Mouse (Mus musculus) lung, embryonic 16.5 days (tissue): ENCODE results near the gene Gfm2. TPM values are rescaled to one million over a fixed set of nuclear protein-coding genes. Genes with fewer than 3 reads are reported as not detected.

Source experiments
- ATAC-seq: fragments of 200-750 bp; cut with Nextera tagmentation; 2 replicates; pipeline ENCODE4 v1.8.0; 2017; ENCODE audit warnings: low read depth, mild to moderate bottlenecking, moderate library complexity
- H3K27ac ChIP-seq: fragments of 300-500 bp; sonication (generic); 2 replicates; pipeline ENCODE4 v1.5.1; 2014; ENCODE audit warnings: mild to moderate bottlenecking, control low read depth, low read length
- H3K27me3 ChIP-seq: fragments of 300-500 bp; sonication (generic); 2 replicates; pipeline ENCODE4 v1.6.1; 2014; ENCODE audit warnings: low read depth, low read length, mixed read lengths; ENCODE audit not compliant: control insufficient read depth, insufficient read depth
- H3K36me3 ChIP-seq: fragments of 300-500 bp; sonication (generic); 2 replicates; pipeline ENCODE4 v1.6.1; 2014; ENCODE audit warnings: low read length; ENCODE audit not compliant: control insufficient read depth, insufficient read depth
- H3K4me1 ChIP-seq: fragments of 300-500 bp; sonication (generic); replicated peaks from 2 replicates; pipeline ENCODE4 v1.6.1; 2014; ENCODE audit warnings: low read length, mixed read lengths; ENCODE audit not compliant: control insufficient read depth, insufficient read depth
- H3K4me2 ChIP-seq: fragments of 300-500 bp; sonication (generic); 2 replicates; pipeline ENCODE4 v1.6.1; 2014; ENCODE audit warnings: low read depth, low read length, control low read depth
- H3K4me3 ChIP-seq: fragments of 300-500 bp; sonication (generic); 2 replicates; pipeline ENCODE4 v1.5.1; 2014; ENCODE audit warnings: mild to moderate bottlenecking, low read length, control low read depth
- H3K9ac ChIP-seq: fragments of 300-500 bp; sonication (generic); 2 replicates; pipeline ENCODE4 v1.6.1; 2014; ENCODE audit warnings: low read length, control low read depth
- H3K9me3 ChIP-seq: fragments of 300-500 bp; sonication (generic); 2 replicates; pipeline ENCODE4 v1.6.1; 2016; ENCODE audit warnings: low read length; ENCODE audit not compliant: control insufficient read depth
- WGBS: fragments of 180-500 bp; shearing (Covaris S2); extraction: QIAGEN DNeasy Blood & Tissue Kit; methylation state at CpG from one replicate; pipeline ENCODE4 v1.1.7; 2014; 5-methylcytosine and 5-hydroxymethylcytosine counted together
- polyA plus RNA-seq: library from polyadenylated mRNA; unstranded; fragments of >200 nt; fragmentation: Nextera tagmentation; extraction: Ambion mirVana; gene quantifications from 2 replicates; pipeline ENCODE4 v1.2.1, GENCODE M21; 2015

Gene Gfm2
- polyA plus RNA-seq, 1 experiment from 2014 or later = 26.6 TPM

DNA sequence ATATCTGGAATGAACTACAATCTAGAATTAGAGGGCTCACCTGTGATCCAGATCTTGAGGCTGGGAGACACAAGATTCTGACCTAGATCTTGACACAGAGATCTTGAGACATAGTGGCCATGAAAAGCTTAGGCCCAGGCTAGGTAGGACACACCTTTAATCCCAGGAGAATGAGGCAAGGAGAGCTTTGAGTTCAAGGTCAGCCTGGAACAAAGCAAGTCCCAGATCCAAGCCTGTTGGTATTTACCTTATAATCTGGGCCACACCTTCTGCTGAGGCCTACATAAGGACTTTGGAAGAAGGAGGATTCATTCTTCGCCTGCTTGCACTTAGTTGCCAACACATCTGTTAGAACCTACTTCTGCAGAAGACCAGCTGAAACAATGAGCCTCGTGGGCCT is 61.4 kb downstream of the Gfm2 start:
- no peak overlapping the region for H3K9ac ChIP-seq
- ATAC-seq = no peak
- H3K4me1 ChIP-seq = 0 out of 2 replicates have a peak, but pooled peaks cover 2% of the 10 kb centered on the region
- WGBS = 70% methylated on average over 2 of the region's 2 CpGs
- no peak overlapping the region for H3K4me3 ChIP-seq
- no peaks in the 10 kb centered on the region for H3K36me3 ChIP-seq
- H3K27ac ChIP-seq = no peak overlapping the region
- H3K9me3 ChIP-seq = no peaks in the 10 kb centered on the region
- H3K4me2 ChIP-seq = no peak overlapping the region
- H3K27me3 ChIP-seq = no peaks in the 10 kb centered on the region

DNA sequence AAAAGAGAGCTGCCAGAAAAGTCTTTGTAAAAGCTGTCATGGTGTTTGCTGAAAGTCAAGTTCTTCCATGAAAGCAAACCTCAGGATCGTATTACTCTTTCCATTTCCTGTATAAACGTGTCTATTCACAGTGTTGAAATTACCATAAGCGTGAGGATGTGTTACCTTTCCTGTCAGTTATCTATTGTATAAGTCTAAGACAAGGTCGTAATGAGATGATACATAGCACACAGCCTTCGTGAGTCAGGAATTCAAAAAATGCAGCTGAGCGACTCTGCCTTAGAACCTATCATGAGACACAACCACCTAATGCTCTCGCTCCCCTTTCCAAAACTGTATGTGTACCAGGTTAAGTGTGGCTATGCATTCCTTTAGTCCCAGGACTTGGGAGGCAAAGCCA is 63.3 kb downstream of the Gfm2 start:
- no peaks in the 10 kb centered on the region for H3K36me3 ChIP-seq
- H3K4me1 ChIP-seq = peaks cover 9% of the 10 kb centered on the region; the same call in 1 of the 2 replicates
- H3K9ac ChIP-seq = no peak overlapping the region
- no peaks in the 10 kb centered on the region for H3K9me3 ChIP-seq
- H3K27me3 ChIP-seq = no peaks in the 10 kb centered on the region
- ATAC-seq = no peak
- no peak overlapping the region for H3K27ac ChIP-seq
- H3K4me2 ChIP-seq = no peak overlapping the region
- H3K4me3 ChIP-seq = no peak overlapping the region
- WGBS = 26% methylated on average over 7 of the region's 7 CpGs

DNA sequence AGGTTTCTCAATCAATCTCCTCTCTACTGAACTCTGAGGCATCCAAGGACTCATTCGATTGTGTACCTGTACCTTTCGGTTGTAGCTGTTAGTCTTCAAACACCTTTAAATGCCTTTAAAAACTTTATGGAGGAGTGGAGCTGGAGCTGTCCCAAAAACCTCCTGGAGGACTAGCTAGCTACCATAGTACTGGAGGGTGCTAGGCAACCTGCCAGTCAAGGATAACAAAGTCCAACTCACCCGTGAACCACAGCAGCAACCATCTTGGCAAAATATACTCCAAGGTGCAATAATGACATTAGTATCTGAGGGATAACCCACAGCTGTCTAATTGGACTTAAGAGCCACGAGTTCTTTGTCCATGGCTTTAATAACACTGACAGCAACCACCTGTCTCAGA is 64.2 kb downstream of the Gfm2 start:
- 67% methylated on average over 4 of the region's 4 CpGs for WGBS
- Histone ChIP-seq H3K4me2 (no peak overlapping the region), H3K4me3 (no peak overlapping the region)

DNA sequence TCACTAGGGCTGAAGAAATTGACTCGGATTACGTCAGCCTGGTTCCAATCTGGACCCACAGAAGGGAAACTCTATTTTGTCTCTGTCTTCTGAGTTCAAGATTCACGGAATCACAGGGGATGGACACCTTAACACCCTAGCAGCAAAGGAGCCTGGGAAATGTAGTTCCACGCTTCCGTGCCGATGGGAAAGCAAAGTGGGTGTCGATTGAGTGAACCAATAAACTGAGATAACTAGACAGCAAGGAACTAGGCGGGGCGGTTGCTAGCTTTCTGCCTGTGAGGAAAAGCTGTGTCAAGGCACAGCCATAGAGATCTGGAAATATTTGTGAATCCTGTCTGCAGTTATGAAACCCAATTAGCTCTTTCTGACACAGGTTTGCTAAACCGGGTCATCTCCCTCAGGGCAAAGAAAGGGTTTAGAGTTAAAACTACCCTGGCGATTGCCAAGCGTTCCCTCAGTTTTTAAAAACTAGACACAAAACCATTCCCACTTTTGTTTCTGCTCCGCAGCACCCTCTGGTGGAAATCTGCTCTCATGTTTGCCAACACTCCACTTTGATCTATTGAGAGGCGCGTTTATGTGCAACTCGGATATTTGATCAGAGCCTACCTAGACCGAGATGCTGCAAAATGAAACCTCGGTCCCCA is 67.4 kb downstream of the Gfm2 start:
- peak overlapping the region; percentile 77 for H3K27ac ChIP-seq
- H3K9me3 ChIP-seq = peaks cover under 1% of the 10 kb centered on the region; the same call in 1 of the 2 replicates
- H3K9ac ChIP-seq = peak overlapping the region; percentile 60
- H3K36me3 ChIP-seq = no peaks in the 10 kb centered on the region
- H3K4me2 ChIP-seq = peak overlapping the region; percentile 69
- peak; percentile 83 for ATAC-seq
- 6% methylated on average over 18 of the region's 18 CpGs for WGBS
- H3K4me1 ChIP-seq = peaks cover 6% of the 10 kb centered on the region; the same call in 1 of the 2 replicates
- H3K27me3 ChIP-seq = no peaks in the 10 kb centered on the region
- H3K4me3 ChIP-seq = peak overlapping the region; percentile 52

More for the DNA sequence above, 64.2 kb downstream of the Gfm2 start:
- Histone ChIP-seq H3K9ac (no peak overlapping the region), H3K9me3 (no peaks in the 10 kb centered on the region), H3K4me1 (peaks cover 9% of the 10 kb centered on the region; the same call in 1 of the 2 replicates), H3K36me3 (no peaks in the 10 kb centered on the region), H3K27me3 (no peaks in the 10 kb centered on the region), H3K27ac (no peak overlapping the region)
- no peak for ATAC-seq

DNA sequence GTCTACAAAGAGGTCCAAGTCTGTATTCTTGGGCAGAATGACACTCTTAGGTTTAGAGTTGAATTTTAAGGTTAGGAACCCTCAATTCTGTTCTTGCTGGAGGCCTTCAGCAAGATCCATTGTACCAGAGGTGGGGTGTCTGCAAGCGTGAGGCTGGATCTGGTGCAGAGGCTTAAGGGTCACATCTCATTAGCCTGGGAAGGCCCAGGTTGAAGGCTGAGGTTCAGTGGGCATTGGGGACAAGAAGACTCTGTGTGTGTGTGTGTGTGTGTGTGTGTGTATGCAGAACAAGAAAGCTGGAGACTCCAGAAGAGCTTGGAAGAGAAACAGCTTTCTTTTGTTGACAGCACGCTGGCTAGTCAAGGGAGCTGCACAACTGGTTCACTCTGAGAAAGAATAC is 68.3 kb downstream of the Gfm2 start:
- 84% methylated on average over 2 of the region's 2 CpGs for WGBS
- Histone ChIP-seq H3K4me2 (no peak overlapping the region), H3K27ac (no peak overlapping the region), H3K4me3 (no peak overlapping the region), H3K36me3 (no peaks in the 10 kb centered on the region), H3K4me1 (peaks cover 6% of the 10 kb centered on the region; the same call in 1 of the 2 replicates), H3K27me3 (no peaks in the 10 kb centered on the region), H3K9me3 (peaks cover 3% of the 10 kb centered on the region; the same call in 1 of the 2 replicates), H3K9ac (no peak overlapping the region)
- no peak for ATAC-seq

DNA sequence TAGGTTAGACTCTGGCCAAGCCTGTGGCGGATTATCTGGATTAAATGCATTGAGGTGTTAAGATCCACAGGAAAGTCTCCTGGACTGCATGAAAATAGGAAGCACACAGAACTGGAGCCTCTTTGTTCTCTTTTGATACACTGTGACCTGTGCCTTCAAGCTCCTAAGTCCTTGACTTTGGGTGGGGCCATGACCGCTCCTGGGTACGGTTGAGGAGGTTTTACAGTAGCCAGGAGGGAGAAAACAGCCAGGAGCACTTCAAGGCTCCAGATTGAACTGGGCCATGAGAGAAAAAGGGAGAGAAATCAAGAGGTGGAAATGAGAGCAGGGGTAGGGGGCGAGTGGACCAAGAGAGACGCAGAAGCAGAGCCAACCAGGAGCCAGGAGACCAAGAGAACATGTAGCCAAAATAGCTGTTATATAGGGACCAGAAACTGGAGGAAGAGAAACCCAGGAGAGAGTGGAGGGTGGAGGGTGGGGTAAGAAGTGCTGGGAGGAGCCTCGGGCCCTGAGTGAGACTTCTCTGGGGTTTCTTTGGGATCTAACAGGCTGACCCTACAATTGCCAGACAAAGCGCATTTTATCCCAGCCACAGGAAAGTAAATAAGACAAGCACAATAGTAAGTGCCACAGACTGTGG is 69.9 kb downstream of the Gfm2 start:
- WGBS = 68% methylated on average over 7 of the region's 7 CpGs
- no peak overlapping the region for H3K27ac ChIP-seq
- ATAC-seq = no peak
- H3K4me2 ChIP-seq = no peak overlapping the region
- H3K4me3 ChIP-seq = no peak overlapping the region
- H3K9ac ChIP-seq = no peak overlapping the region
- peaks cover 3% of the 10 kb centered on the region; the same call in 1 of the 2 replicates for H3K9me3 ChIP-seq
- H3K27me3 ChIP-seq = no peaks in the 10 kb centered on the region
- peaks cover 6% of the 10 kb centered on the region; the same call in 1 of the 2 replicates for H3K4me1 ChIP-seq
- no peaks in the 10 kb centered on the region for H3K36me3 ChIP-seq

DNA sequence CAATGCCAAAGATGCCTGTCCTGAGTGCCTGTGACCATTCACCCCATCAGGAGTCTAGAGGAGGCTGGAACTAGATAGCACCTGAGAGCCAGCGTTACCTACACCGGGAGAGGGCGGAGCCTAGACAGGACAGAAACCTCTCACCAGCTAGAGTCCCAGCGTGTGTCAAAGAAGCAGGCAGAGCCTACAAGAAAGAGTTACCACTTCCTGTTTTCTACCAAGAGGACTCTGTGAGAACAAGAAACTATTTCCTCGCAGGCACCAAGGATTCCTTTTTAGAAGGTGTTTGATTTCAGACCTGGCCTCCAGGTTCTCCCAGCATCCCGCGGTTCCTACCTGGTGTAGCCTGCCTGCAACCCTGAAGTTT is 70.4 kb downstream of the Gfm2 start:
- 37% methylated on average over 7 of the region's 7 CpGs for WGBS
- no peak overlapping the region for H3K4me2 ChIP-seq
- no peak for ATAC-seq
- no peaks in the 10 kb centered on the region for H3K27me3 ChIP-seq
- H3K4me1 ChIP-seq = peaks cover 6% of the 10 kb centered on the region; the same call in 1 of the 2 replicates
- no peak overlapping the region for H3K9ac ChIP-seq
- H3K9me3 ChIP-seq = peaks cover 3% of the 10 kb centered on the region; the same call in 1 of the 2 replicates
- H3K36me3 ChIP-seq = no peaks in the 10 kb centered on the region
- no peak overlapping the region for H3K27ac ChIP-seq
- no peak overlapping the region for H3K4me3 ChIP-seq

DNA sequence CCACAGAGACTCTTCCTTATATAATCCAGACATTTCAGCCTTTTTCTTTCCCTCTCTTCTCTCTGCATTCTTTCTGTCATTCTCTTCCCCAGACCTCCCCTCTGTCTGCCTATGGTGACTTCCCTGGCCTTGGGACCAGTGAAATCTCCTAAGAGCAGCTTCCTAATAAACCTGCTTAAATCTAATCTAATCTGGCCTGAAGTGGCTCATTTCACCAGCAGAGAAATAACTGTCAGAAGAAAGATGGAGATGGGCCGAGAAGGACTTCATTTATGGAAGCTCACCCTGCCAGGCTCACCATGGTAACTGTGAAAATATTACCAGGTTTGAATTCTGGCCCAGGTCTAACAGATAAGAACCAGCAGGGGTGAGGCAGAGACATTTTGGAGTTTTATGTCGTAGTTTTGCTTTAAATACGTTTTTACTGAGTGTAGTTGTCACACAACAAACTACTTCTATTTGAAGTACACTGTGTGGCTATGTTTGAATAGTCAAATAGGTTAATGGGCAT is 70.8 kb downstream of the Gfm2 start:
- Histone ChIP-seq H3K4me2 (no peak overlapping the region), H3K36me3 (no peaks in the 10 kb centered on the region), H3K27me3 (no peaks in the 10 kb centered on the region), H3K9me3 (peaks cover 3% of the 10 kb centered on the region; the same call in 1 of the 2 replicates), H3K4me1 (peaks cover 6% of the 10 kb centered on the region; the same call in 1 of the 2 replicates), H3K4me3 (no peak overlapping the region), H3K27ac (no peak overlapping the region), H3K9ac (no peak overlapping the region)
- 34% methylated on average over 3 of the region's 3 CpGs for WGBS
- ATAC-seq = no peak

DNA sequence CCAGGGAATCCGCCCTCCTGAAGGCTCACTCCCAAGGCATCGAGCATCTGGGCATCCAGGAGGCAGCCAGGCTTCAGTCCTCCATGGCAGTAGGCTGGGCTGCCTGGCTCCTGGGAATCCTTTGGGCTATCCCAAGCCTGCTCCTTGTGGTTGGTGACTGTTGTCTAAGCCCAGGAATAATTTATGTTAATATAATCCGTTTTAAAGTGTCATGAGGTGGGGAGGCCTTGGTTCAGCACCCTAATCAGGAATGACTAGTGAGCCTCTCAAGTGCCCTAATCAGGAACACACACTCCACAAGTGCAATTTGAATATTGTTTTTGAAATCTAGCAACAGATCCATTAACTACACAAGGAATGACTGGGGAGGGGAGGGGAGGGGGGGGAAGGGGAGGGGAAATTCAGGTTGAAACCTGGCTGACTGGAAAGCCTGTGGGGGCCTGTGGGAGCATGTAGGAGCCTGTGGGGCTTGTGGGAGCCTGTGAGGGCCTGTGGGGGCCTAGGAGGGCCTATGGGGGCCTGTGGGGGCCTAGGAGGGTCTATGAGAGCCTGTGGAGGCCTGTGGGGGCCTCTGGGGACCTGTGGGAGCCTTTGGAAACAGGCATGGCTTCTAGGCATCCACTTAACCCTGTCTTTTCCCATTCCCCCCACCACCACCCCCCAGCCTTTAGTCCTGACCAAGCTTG is 77.0 kb downstream of the Gfm2 start:
- no peaks in the 10 kb centered on the region for H3K36me3 ChIP-seq
- H3K27me3 ChIP-seq = no peaks in the 10 kb centered on the region
- no peak overlapping the region for H3K9ac ChIP-seq
- WGBS = 63% methylated on average over 3 of the region's 3 CpGs
- H3K4me1 ChIP-seq = no peaks in the 10 kb centered on the region
- no peak overlapping the region for H3K27ac ChIP-seq
- peaks cover 3% of the 10 kb centered on the region; the same call in 1 of the 2 replicates for H3K9me3 ChIP-seq
- H3K4me2 ChIP-seq = no peak overlapping the region
- H3K4me3 ChIP-seq = no peak overlapping the region
- ATAC-seq = no peak
